Mouse (Mus musculus): Measurements from ENCODE around the gene Flnc. TPM values are rescaled to one million over a fixed set of nuclear protein-coding genes. Genes with fewer than 3 reads are reported as not detected.

Flnc gene
- polyA plus RNA-seq, 1 experiment, result 11.2 TPM

DNA sequence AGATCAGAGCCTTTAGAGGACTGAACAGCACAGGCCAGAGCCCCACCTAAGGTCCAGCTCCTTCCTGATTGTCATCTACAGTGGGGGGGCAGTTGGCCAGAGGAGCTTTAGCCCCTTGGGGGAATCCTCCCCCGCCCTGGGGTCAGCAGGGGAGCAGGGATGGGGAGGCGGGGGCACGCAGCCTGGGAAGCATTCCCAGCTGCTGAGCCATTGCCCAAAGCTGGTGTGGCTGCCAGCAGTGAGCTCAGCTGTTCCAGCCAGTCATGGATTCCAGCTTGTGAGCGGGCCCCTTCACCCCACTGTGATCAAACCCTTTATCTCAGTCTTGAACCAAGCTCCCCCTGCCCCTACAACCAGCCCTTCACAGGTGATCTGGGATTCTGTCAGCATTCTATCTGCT is 6.2 kb downstream of the Flnc start:
- TF ChIP-seq POLR2A (IDR thresholded peaks at IDR 0.05; ENCODE audit: borderline replicate concordance, extremely low read depth, low read depth, low read length), result no peak
- TF ChIP-seq CTCF (IDR thresholded peaks at IDR 0.05; ENCODE audit: insufficient read depth, low read length), result no peak
- 61% methylated on average over 4 of the region's 4 CpGs for WGBS
- no peak overlapping the region for H3K4me3 ChIP-seq (replicated peaks; ENCODE audit: extremely low read depth, low read depth, low read length)
- H3K4me1 ChIP-seq (ENCODE audit: control insufficient read depth, insufficient read depth, low read length), result no peaks in the 10 kb centered on the region
- no peak for DNase-seq

DNA sequence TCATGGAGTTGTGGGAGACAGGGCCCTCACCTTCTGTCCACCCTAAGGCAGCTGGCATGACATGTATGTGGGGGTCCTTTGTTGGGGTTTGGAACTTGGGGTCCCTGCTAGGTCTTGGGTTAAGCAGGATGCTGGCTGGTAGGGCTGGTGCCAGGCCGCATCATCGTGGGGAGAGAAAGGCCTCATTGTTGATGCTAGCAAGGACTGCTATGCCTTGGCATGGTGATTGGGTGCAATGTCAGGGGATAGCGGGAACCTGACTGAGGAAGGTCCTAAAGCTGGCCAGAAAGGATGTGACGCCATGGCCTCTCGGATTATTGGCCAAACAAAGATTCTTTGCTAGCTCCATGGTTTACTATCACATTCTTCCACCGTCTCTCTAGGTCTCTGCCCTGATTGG is 6.7 kb downstream of the Flnc start:
- Histone ChIP-seq H3K4me1 (ENCODE audit: control insufficient read depth, insufficient read depth, low read length) (no peaks in the 10 kb centered on the region), H3K4me3 (replicated peaks; ENCODE audit: extremely low read depth, low read depth, low read length) (no peak overlapping the region)
- TF ChIP-seq CTCF (IDR thresholded peaks at IDR 0.05; ENCODE audit: insufficient read depth, low read length) (no peak), POLR2A (IDR thresholded peaks at IDR 0.05; ENCODE audit: borderline replicate concordance, extremely low read depth, low read depth, low read length) (no peak)
- 84% methylated on average over 6 of the region's 6 CpGs for WGBS
- DNase-seq, result no peak

DNA sequence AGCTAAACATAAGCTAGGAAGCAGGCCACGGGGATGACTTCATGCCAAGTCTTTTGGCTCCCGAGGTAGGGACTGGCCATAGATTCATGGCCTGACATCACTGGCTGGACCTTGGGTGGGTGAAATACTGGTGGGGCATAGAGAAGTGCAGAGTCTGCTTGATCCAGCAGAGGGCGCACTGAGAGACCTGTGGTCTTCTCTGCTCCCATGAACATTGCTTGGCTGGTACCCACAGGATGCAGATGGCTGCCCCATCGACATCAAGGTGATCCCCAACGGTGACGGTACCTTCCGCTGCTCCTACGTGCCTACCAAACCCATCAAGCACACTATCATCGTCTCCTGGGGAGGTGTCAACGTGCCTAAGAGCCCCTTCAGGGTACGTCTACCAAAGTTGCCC is 11.7 kb downstream of the Flnc start:
- Histone ChIP-seq H3K4me3 (replicated peaks; ENCODE audit: extremely low read depth, low read depth, low read length) (no peak overlapping the region), H3K4me1 (ENCODE audit: control insufficient read depth, insufficient read depth, low read length) (no peaks in the 10 kb centered on the region)
- 67% methylated on average over 11 of the region's 11 CpGs for WGBS
- TF ChIP-seq CTCF (IDR thresholded peaks at IDR 0.05; ENCODE audit: insufficient read depth, low read length) (peak; percentile 75), POLR2A (IDR thresholded peaks at IDR 0.05; ENCODE audit: borderline replicate concordance, extremely low read depth, low read depth, low read length) (no peak)
- peak; percentile 18 for DNase-seq

DNA sequence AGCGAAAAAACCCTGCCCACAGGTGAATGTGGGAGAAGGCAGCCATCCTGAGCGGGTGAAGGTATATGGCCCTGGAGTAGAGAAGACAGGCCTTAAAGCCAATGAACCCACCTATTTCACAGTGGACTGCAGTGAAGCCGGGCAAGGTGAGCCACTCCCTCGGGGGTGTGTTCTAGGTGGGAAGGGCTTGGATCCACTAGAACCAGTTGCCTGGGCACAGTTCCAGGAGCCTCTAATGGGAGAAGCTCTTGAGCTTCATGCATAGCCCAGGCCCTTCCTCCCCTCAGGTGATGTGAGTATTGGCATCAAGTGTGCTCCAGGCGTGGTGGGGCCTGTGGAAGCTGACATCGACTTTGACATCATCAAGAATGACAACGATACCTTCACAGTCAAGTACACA is 12.3 kb downstream of the Flnc start:
- peak; percentile 16 for DNase-seq
- H3K4me3 ChIP-seq (replicated peaks; ENCODE audit: extremely low read depth, low read depth, low read length), result no peak overlapping the region
- no peaks in the 10 kb centered on the region for H3K4me1 ChIP-seq (ENCODE audit: control insufficient read depth, insufficient read depth, low read length)
- TF ChIP-seq POLR2A (IDR thresholded peaks at IDR 0.05; ENCODE audit: borderline replicate concordance, extremely low read depth, low read depth, low read length) (no peak), CTCF (IDR thresholded peaks at IDR 0.05; ENCODE audit: insufficient read depth, low read length) (no peak)
- 77% methylated on average over 7 of the region's 7 CpGs for WGBS

DNA sequence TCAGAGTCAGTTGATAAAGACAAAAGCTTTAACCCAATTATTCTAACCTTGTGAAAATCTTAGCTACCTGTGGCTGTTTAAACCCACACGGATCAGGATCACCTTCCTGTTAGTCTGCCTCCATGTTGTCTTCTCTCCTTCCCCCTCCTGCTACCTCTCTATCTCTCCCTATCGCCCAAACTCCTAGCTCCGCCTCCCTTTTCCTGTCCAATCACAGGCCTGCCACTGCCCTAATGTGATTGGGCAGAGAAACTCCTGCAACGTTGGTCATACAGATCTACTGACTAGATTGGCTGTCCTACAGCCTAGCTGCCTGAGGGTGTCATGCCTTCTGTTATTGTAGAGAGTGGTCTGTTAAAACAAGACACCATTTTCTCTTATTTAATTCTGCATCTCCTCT is 16.8 kb downstream of the Flnc start:
- 31% methylated on average over 4 of the region's 4 CpGs for WGBS
- H3K4me3 ChIP-seq (replicated peaks; ENCODE audit: extremely low read depth, low read depth, low read length), result no peak overlapping the region
- TF ChIP-seq CTCF (IDR thresholded peaks at IDR 0.05; ENCODE audit: insufficient read depth, low read length), result no peak
- TF ChIP-seq POLR2A (IDR thresholded peaks at IDR 0.05; ENCODE audit: borderline replicate concordance, extremely low read depth, low read depth, low read length), result no peak
- H3K4me1 ChIP-seq (ENCODE audit: control insufficient read depth, insufficient read depth, low read length), result no peaks in the 10 kb centered on the region
- DNase-seq, result no peak

- Histone ChIP-seq H3K4me1 (ENCODE audit: control insufficient read depth, insufficient read depth, low read length) (no peaks in the 10 kb centered on the region), H3K4me3 (replicated peaks; ENCODE audit: extremely low read depth, low read depth, low read length) (no peak overlapping the region)
- DNase-seq, result no peak
- 90% methylated on average over 6 of the region's 6 CpGs for WGBS
- TF ChIP-seq CTCF (IDR thresholded peaks at IDR 0.05; ENCODE audit: insufficient read depth, low read length), result no peak
- no peak for TF ChIP-seq POLR2A (IDR thresholded peaks at IDR 0.05; ENCODE audit: borderline replicate concordance, extremely low read depth, low read depth, low read length)
These were observed 17.6 kb downstream of the Flnc start for GRCm38 (mm10) chr6:29450667-29451066.

DNA sequence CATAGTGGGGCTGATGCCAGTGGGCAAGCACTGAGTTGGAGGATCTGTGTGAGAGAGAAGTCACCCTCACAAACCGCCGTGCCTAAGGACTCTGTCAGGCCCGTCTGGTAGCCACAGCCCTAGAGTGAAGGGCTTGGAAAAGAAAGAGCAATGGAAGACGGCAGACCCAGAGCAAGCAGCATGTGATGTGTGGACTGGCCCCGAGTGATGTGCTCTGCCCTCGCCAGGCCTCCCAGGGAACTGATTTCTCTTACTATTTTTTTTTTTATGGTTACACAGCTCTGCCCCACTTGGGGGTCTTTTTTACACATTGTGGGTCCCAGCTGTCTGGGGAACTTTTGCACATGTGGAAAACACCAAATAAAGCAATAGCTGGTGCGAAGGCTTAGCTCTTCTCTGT is 28.4 kb downstream of the Flnc start:
- DNase-seq, result no peak
- 59% methylated on average over 7 of the region's 7 CpGs for WGBS
- Histone ChIP-seq H3K4me3 (replicated peaks; ENCODE audit: extremely low read depth, low read depth, low read length) (no peak overlapping the region), H3K4me1 (ENCODE audit: control insufficient read depth, insufficient read depth, low read length) (no peaks in the 10 kb centered on the region)
- TF ChIP-seq CTCF (IDR thresholded peaks at IDR 0.05; ENCODE audit: insufficient read depth, low read length), result no peak
- TF ChIP-seq POLR2A (IDR thresholded peaks at IDR 0.05; ENCODE audit: borderline replicate concordance, extremely low read depth, low read depth, low read length), result no peak

DNA sequence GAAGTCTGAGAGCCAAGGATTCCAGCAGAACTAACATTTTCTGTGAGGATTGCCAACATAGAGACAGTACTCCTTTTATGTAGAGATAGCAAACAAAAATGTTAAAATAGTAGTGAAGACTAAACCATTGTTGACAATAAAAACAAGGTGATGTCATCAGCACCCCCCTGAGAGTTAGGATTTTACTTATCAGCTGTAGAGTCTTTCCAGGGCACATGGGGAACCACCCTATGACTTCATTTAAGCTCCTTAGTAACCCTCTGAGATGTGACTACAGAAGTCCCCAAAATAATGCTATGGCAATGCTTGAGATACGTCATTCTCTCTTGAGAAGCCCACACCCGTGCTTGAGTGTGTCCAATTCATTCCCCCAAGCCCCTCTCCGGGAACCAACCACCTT is 30.3 kb downstream of the Flnc start:
- TF ChIP-seq CTCF (IDR thresholded peaks at IDR 0.05; ENCODE audit: insufficient read depth, low read length) (no peak), POLR2A (IDR thresholded peaks at IDR 0.05; ENCODE audit: borderline replicate concordance, extremely low read depth, low read depth, low read length) (no peak)
- H3K4me3 ChIP-seq (replicated peaks; ENCODE audit: extremely low read depth, low read depth, low read length), result no peak overlapping the region
- WGBS, result 65% methylated on average over 3 of the region's 3 CpGs
- no peak for DNase-seq
- H3K4me1 ChIP-seq (ENCODE audit: control insufficient read depth, insufficient read depth, low read length), result no peaks in the 10 kb centered on the region

DNA sequence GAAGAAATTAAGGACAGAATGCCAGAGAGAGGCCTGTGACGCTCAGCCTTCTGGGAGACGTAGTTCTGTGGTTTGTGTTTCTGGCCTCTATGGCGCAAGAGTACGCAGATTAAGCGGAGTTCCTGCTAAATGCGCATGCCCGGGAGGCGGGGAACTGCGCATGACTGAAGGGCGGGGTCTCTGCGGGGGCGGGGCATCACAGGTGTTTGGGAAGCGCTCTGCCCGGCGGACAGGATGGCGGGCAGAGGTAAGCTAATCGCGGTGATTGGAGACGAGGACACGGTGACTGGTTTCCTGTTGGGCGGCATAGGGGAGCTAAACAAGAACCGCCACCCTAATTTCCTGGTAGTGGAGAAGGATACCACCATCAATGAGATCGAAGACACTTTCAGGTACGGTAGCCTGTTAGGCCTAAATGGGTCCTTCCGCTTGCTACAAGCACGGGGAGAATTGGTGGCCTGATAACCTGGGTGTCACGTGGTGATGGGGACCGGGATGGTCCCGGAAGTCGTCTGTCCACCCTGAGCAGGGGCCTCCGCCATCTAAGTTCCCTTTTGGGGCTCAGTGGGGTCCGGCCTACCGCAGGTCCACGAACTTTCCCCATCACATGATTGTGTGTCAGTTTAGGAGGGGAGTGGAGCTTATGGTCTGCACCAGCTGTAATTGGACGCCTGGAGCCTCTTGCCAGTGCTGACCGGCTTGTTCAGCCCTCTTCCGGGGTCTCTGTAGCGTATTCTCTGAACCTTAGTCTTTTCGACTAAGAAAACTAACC is 34.7 kb downstream of the Flnc start, which contains the start of gene Atp6v1f:
Atp6v1f (plus strand) TSS at position 136 of the 772 bp plus-strand sequence.
- TF ChIP-seq CTCF (IDR thresholded peaks at IDR 0.05; ENCODE audit: insufficient read depth, low read length) (no peak), POLR2A (IDR thresholded peaks at IDR 0.05; ENCODE audit: borderline replicate concordance, extremely low read depth, low read depth, low read length) (peak; percentile 34; the same call in 1 of the 2 replicates)
- Histone ChIP-seq H3K4me1 (ENCODE audit: control insufficient read depth, insufficient read depth, low read length) (no peaks in the 10 kb centered on the region; the same call in 1 of the 2 replicates), H3K4me3 (replicated peaks; ENCODE audit: extremely low read depth, low read depth, low read length) (peak within 1 kb of the TSS; percentile 81)
- under 1% methylated on average over 39 of the region's 39 CpGs for WGBS
- peak; percentile 84 for DNase-seq

- no peak for DNase-seq
- H3K4me3 ChIP-seq (replicated peaks; ENCODE audit: extremely low read depth, low read depth, low read length), result no peak overlapping the region
- WGBS, result 86% methylated on average over 3 of the region's 3 CpGs
These were observed 35.8 kb downstream of the Flnc start for GRCm38 (mm10) chr6:29468851-29469250.

More at GRCm38 (mm10) chr6:29468851-29469250, 35.8 kb downstream of the Flnc start:
- TF ChIP-seq POLR2A (IDR thresholded peaks at IDR 0.05; ENCODE audit: borderline replicate concordance, extremely low read depth, low read depth, low read length), result no peak
- no peak for TF ChIP-seq CTCF (IDR thresholded peaks at IDR 0.05; ENCODE audit: insufficient read depth, low read length)
- no peaks in the 10 kb centered on the region; the same call in 1 of the 2 replicates for H3K4me1 ChIP-seq (ENCODE audit: control insufficient read depth, insufficient read depth, low read length)
